Mouse (Mus musculus) left cerebral cortex, adult 18-20 months (tissue): Measurements from ENCODE around the gene Hmgb3. TPM values are rescaled to one million over a fixed set of nuclear protein-coding genes. Genes with fewer than 3 reads are reported as not detected.

Experiments
- DNase-seq, 2 experiments: peaks; one replicate each; pipeline ENCODE4 v3.0.0; 2021 to 2022; ENCODE audit warnings: low spot score in 2 of 2, mixed read lengths in 1 of 2
- microRNA-seq, 2 experiments: library from miRNA; unstranded; fragments of <30 nt; microRNA quantifications; one replicate each; pipeline ENCODE4 v1.2.0; 2021
- total RNA-seq, 2 experiments: library from RNA; stranded (reverse); gene quantifications; 2 replicates each; pipeline ENCODE4 v1.2.3; 2021

Hmgb3 gene
- total RNA-seq, 2 experiments from 2014 or later = 25.7 to 30.8 TPM

GRCm38 (mm10) chrX:71575550-71575949, 19.8 kb downstream of the Hmgb3 start:
- DNase-seq = no peak

- DNase-seq = no peak
Measured at GRCm38 (mm10) chrX:71589181-71589580, 33.5 kb downstream of the Hmgb3 start.

GRCm38 (mm10) chrX:71601052-71601611, 45.4 kb downstream of the Hmgb3 start:
- peak; percentile 10 to 36 for DNase-seq

Small RNAs within 50 kb of the gene (microRNA-seq; reads per million reads assigned to microRNA genes)
- 0 reads per million in 2 experiments for gene Gm23945

Other genes starting within 250 kb of the Hmgb3 start
- gene Mtmr1, start 191.2 kb upstream of the Hmgb3 start, total RNA-seq = 10 to 100 TPM; 42.7 to 47.5 TPM
- 10 to 100 TPM; 68.4 to 72.6 TPM for gene Cd99l2, start 63.1 kb upstream of the Hmgb3 start, total RNA-seq
- under 1 TPM; 0.46 to 0.49 TPM for gene Gpr50, start 107.7 kb downstream of the Hmgb3 start, total RNA-seq